Mouse (Mus musculus): ENCODE measurements around the gene Phf23. TPM values are rescaled to one million over a fixed set of nuclear protein-coding genes. Genes with fewer than 3 reads are reported as not detected.

Phf23 gene
- polyA plus RNA-seq, 1 experiment from 2014 or later, result 53.4 TPM

MicroRNAs within 50 kb of the gene (microRNA counts, 519-probe panel; counts per million panel counts)
- microRNA mmu-miR-324-3p, result not detected
- microRNA mmu-miR-324-5p, result 5,247 counts per million, percentile 64 among the panel's probes with 10 or more counts

Small RNA genes lying within 50 kb of the gene (microRNA-seq; reads per million reads assigned to microRNA genes)
- gene Gm44349, result not detected
- gene Mir324, result 6,750 reads per million, percentile 93 among the genes with 10 or more reads in this experiment

Other genes starting within 250 kb of the Phf23 start
- gene Polr2a, start 237.1 kb upstream of the Phf23 start, polyA plus RNA-seq (2014; fragmentation: Nextera tagmentation; extraction: Ambion mirVana), result 52.4 and 54.1 TPM in 2 replicates
- gene Slc35g3, start 233.8 kb upstream of the Phf23 start, polyA plus RNA-seq (2014; fragmentation: Nextera tagmentation; extraction: Ambion mirVana), result not detected in 2 replicates
- 0.90 and 0.91 TPM in 2 replicates for gene Zbtb4, start 229.9 kb upstream of the Phf23 start, polyA plus RNA-seq (2014; fragmentation: Nextera tagmentation; extraction: Ambion mirVana)
- 0.67 and 0.79 TPM in 2 replicates for gene Chrnb1, start 199.8 kb upstream of the Phf23 start, polyA plus RNA-seq (2014; fragmentation: Nextera tagmentation; extraction: Ambion mirVana)
- gene Fgf11, start 193.9 kb upstream of the Phf23 start, polyA plus RNA-seq (2014; fragmentation: Nextera tagmentation; extraction: Ambion mirVana), result 1.3 and 1.5 TPM in 2 replicates
- 0.20 and 0.23 TPM in 2 replicates for gene Tmem102, start 190.2 kb upstream of the Phf23 start, polyA plus RNA-seq (2014; fragmentation: Nextera tagmentation; extraction: Ambion mirVana)
- gene Gm39566, start 180.5 kb upstream of the Phf23 start, polyA plus RNA-seq (2014; fragmentation: Nextera tagmentation; extraction: Ambion mirVana), result not detected in 2 replicates
- gene Spem2, start 177.3 kb upstream of the Phf23 start, polyA plus RNA-seq (2014; fragmentation: Nextera tagmentation; extraction: Ambion mirVana), result not detected in 2 replicates
- gene Spem1, start 173.6 kb upstream of the Phf23 start, polyA plus RNA-seq (2014; fragmentation: Nextera tagmentation; extraction: Ambion mirVana), result 0.12 TPM in 1 of 2 replicates, not detected in the other
- gene Nlgn2, start 158.0 kb upstream of the Phf23 start, polyA plus RNA-seq (2014; fragmentation: Nextera tagmentation; extraction: Ambion mirVana), result 9.9 and 10.3 TPM in 2 replicates
- gene Tmem256, start 157.3 kb upstream of the Phf23 start, polyA plus RNA-seq (2014; fragmentation: Nextera tagmentation; extraction: Ambion mirVana), result 285 and 287 TPM in 2 replicates
- gene Plscr3, start 149.4 kb upstream of the Phf23 start, polyA plus RNA-seq (2014; fragmentation: Nextera tagmentation; extraction: Ambion mirVana), result 61.7 and 65.3 TPM in 2 replicates
- gene Tnk1, start 137.0 kb upstream of the Phf23 start, polyA plus RNA-seq (2014; fragmentation: Nextera tagmentation; extraction: Ambion mirVana), result 0.44 and 0.48 TPM in 2 replicates
- gene Tmem95, start 117.8 kb upstream of the Phf23 start, polyA plus RNA-seq (2014; fragmentation: Nextera tagmentation; extraction: Ambion mirVana), result not detected in 2 replicates
- 3.1 and 3.9 TPM in 2 replicates for gene Kctd11, start 114.4 kb upstream of the Phf23 start, polyA plus RNA-seq (2014; fragmentation: Nextera tagmentation; extraction: Ambion mirVana)
- gene Acap1, start 100.2 kb upstream of the Phf23 start, polyA plus RNA-seq (2014; fragmentation: Nextera tagmentation; extraction: Ambion mirVana), result 0.36 and 0.59 TPM in 2 replicates
- gene 2810408A11Rik, start 94.8 kb upstream of the Phf23 start, polyA plus RNA-seq (2014; fragmentation: Nextera tagmentation; extraction: Ambion mirVana), result 15.3 and 17.8 TPM in 2 replicates
- 15.6 and 16.3 TPM in 2 replicates for gene Neurl4, start 94.7 kb upstream of the Phf23 start, polyA plus RNA-seq (2014; fragmentation: Nextera tagmentation; extraction: Ambion mirVana)
- 92.2 and 95.8 TPM in 2 replicates for gene Gps2, start 81.9 kb upstream of the Phf23 start, polyA plus RNA-seq (2014; fragmentation: Nextera tagmentation; extraction: Ambion mirVana)
- 1,778 and 1,800 TPM in 2 replicates for gene Eif5a, start 73.8 kb upstream of the Phf23 start, polyA plus RNA-seq (2014; fragmentation: Nextera tagmentation; extraction: Ambion mirVana)
- 3.2 and 5.1 TPM in 2 replicates for gene Ybx2, start 60.0 kb upstream of the Phf23 start, polyA plus RNA-seq (2014; fragmentation: Nextera tagmentation; extraction: Ambion mirVana)
- 6.3 and 7.8 TPM in 2 replicates for gene Slc2a4, start 47.6 kb upstream of the Phf23 start, polyA plus RNA-seq (2014; fragmentation: Nextera tagmentation; extraction: Ambion mirVana)
- 2.3 and 2.7 TPM in 2 replicates for gene Cldn7, start 31.0 kb upstream of the Phf23 start, polyA plus RNA-seq (2014; fragmentation: Nextera tagmentation; extraction: Ambion mirVana)
- gene Ctdnep1, start 14.6 kb upstream of the Phf23 start, polyA plus RNA-seq (2014; fragmentation: Nextera tagmentation; extraction: Ambion mirVana), result 20.7 and 22.6 TPM in 2 replicates
- 150 and 151 TPM in 2 replicates for gene Elp5, start 13.3 kb upstream of the Phf23 start, polyA plus RNA-seq (2014; fragmentation: Nextera tagmentation; extraction: Ambion mirVana)
- gene Gabarap, start 4.6 kb upstream of the Phf23 start, polyA plus RNA-seq (2014; fragmentation: Nextera tagmentation; extraction: Ambion mirVana), result 566 and 590 TPM in 2 replicates
- 29.0 and 30.0 TPM in 2 replicates for gene Dvl2, start 4.8 kb downstream of the Phf23 start, polyA plus RNA-seq (2014; fragmentation: Nextera tagmentation; extraction: Ambion mirVana)
- 46.5 and 47.8 TPM in 2 replicates for gene Acadvl, start 19.6 kb downstream of the Phf23 start, polyA plus RNA-seq (2014; fragmentation: Nextera tagmentation; extraction: Ambion mirVana)
- gene Dlg4, start 21.2 kb downstream of the Phf23 start, polyA plus RNA-seq (2014; fragmentation: Nextera tagmentation; extraction: Ambion mirVana), result 11.2 and 15.2 TPM in 2 replicates
- 0.23 and 0.51 TPM in 2 replicates for gene Asgr1, start 58.3 kb downstream of the Phf23 start, polyA plus RNA-seq (2014; fragmentation: Nextera tagmentation; extraction: Ambion mirVana)
- gene Asgr2, start 96.9 kb downstream of the Phf23 start, polyA plus RNA-seq (2014; fragmentation: Nextera tagmentation; extraction: Ambion mirVana), result not detected in 2 replicates
- 0.11 and 0.22 TPM in 2 replicates for gene Mgl2, start 134.6 kb downstream of the Phf23 start, polyA plus RNA-seq (2014; fragmentation: Nextera tagmentation; extraction: Ambion mirVana)
- 0.66 and 0.89 TPM in 2 replicates for gene Clec10a, start 160.4 kb downstream of the Phf23 start, polyA plus RNA-seq (2014; fragmentation: Nextera tagmentation; extraction: Ambion mirVana)
- gene Slc16a11, start 217.0 kb downstream of the Phf23 start, polyA plus RNA-seq (2014; fragmentation: Nextera tagmentation; extraction: Ambion mirVana), result 0.19 and 0.30 TPM in 2 replicates
- gene Slc16a13, start 225.3 kb downstream of the Phf23 start, polyA plus RNA-seq (2014; fragmentation: Nextera tagmentation; extraction: Ambion mirVana), result 14.9 and 15.8 TPM in 2 replicates
- gene Bcl6b, start 234.0 kb downstream of the Phf23 start, polyA plus RNA-seq (2014; fragmentation: Nextera tagmentation; extraction: Ambion mirVana), result 4.9 and 5.4 TPM in 2 replicates
- gene 0610010K14Rik, start 242.1 kb downstream of the Phf23 start, polyA plus RNA-seq (2014; fragmentation: Nextera tagmentation; extraction: Ambion mirVana), result 226 and 232 TPM in 2 replicates
- gene Gm21988, start 244.1 kb downstream of the Phf23 start, polyA plus RNA-seq (2014; fragmentation: Nextera tagmentation; extraction: Ambion mirVana), result 9.7 and 12.1 TPM in 2 replicates
- gene Rnasek, start 244.1 kb downstream of the Phf23 start, polyA plus RNA-seq (2014; fragmentation: Nextera tagmentation; extraction: Ambion mirVana), result 126 and 127 TPM in 2 replicates

Measured in midbrain, embryonic 11.5 days (tissue).